Mouse (Mus musculus) adrenal gland (tissue): Measurements from ENCODE around the gene Apeh.
"Not testable (repeated sequence)": the region's sequence is repeated elsewhere in the genome, so short reads cannot be mapped to it uniquely, and the experiment has no call there.

Experiments used
- intact Hi-C: fragments of 180-260 bp; cut with DNase I; formaldehyde crosslinking; loops from one replicate; pipeline ENCODE4 v1.15.1; 2025
- long read RNA-seq, 2 experiments: library from polyadenylated mRNA; unstranded; transcript quantifications; one replicate each; pipeline ENCODE4 v2.0.0; 2020; ENCODE audit warnings: borderline replicate concordance in 1 of 2; ENCODE audit not compliant: insufficient replicate concordance in 1 of 2

The Apeh gene
- long read RNA-seq, experiment 1, transcript Apeh-206 (22 exons, 2,518 nt) = major isoform, 36 of 49 reads
- long read RNA-seq, experiment 1, partial matches to known transcripts = 11 of 49 reads
- long read RNA-seq, experiment 1, other reads (novel, unspliced or antisense) = 1 of 49 reads
- long read RNA-seq, experiment 2, transcript Apeh-206 (22 exons, 2,518 nt) = major isoform, 31 of 44 reads
- long read RNA-seq, experiment 2, partial matches to known transcripts = 12 of 44 reads
- long read RNA-seq, experiment 2, other reads (novel, unspliced or antisense) = 1 of 44 reads

DNA sequence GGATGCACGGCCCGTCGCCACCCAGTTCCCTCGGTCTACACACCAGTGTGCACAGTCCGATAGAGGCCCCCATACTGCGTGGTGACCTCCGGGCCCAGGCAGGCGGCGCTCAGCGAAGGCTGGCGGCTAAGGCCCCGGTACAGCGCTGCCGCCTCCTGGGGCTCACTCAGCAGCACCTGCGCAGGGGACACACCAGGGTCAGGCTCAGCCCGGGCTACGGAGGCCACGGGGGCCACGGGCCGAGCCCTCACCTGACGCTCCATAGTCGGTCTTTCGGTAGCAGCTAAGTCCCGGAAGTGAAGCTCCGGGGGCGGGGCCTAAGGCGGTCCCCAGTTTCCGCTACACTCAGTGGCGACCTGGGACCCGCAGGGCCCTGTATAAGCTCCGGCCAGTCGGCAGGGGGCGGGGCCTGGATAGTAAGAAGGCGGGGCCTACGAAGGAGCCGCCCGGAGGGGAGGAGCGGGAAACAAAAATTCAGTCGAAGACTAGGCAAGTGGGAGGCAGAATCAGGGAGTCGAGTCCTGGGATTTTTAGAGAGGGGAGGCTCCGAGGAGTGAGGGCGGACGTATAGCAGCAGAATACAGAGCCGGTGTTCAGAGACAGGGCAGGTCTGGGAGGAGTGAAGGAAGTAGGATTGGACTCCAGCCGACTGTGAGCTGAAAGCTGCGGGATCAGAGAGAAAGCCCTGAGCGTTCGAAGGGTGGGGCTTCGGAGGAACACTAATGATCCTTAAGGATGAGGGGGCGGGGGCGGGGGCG, at the start of gene Apeh:
TSS of gene Apeh (minus strand) at position 423 of the 758 bp plus-strand sequence.
- intact Hi-C loops = loop anchor here (2.0 kb wide), 1 partner anchor 44 kb away; no protein-coding TSS in a partner anchor

DNA sequence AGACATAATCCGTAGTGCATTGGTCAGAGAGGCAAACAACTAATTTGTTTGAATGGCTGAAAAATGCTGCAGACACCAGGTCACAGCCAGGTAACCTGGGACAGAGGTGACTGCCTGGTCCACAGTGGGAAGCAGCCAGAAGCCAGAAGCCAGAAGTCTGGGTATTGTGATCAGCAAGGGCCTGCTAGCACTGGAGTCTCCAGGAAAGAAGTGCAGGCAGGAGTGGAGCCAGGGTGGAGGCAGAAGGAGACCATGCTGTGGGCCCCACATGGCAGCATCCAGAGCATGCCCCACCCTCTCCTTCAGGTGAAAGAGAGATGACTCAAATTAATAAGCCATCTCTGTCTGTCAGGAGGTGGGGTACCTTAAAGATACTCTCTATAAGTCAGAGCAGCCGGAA, 49.1 kb upstream of the Apeh start:
- intact Hi-C loops = loop anchor here (5.0 kb wide), 1 partner anchor 49 kb away; the partner anchor contains the start of gene Bsn

DNA sequence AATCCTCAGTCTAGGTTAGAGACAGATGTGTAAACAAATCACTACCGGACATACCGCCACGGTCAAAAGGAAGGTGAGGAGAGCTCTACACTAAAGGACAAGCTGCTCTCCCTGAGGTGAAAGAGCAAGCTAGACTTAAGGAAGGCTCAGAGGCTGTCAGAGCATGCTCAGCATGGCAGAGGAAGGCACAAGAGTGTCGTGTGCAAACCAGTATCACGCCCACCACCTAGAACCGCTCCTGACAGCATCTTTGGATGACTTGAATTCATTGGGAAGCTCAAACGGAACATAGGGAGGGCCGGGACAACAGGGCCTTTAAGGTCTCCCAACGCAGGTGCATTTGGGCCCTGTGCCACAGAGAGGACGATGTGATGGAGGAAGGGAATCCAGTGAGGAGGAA, 47.0 kb upstream of the Apeh start:
- intact Hi-C loops = loop anchor here (5.0 kb wide), 1 partner anchor 51 kb away; the partner anchor contains the start of gene Bsn

DNA sequence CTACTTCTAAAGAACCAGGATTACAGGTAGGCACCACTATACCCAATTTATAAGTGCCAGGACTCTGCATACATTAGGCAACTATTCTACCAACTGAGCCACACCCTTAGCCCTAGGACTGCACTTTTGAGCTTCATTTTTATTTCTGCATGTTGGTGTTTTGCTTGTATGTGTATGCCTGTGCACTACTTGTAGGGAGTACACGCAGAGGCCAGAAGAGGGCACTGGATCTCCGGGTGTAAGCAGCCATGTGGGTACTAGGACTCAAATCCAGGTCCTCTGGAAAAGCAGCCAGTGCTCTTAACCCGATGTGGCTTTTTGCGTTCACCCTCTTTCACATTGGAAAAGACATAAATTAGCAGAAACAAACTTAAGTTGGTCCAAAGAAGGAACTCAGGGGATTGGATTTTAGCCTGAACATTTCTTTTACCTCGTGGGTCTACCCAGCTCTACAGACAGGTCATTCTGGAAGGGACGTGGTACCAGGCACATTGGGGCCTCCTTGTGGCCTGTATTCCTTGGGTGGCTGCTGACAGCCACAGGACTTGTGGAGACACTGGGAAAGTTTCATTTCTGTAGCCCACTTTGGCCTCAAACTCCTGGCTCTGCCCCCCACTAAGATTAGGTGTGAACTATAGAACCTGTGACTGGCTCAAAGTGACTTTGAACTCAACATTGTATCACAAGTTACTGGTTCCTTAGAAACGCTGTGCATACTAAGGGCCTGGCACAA, 45.7 kb upstream of the Apeh start:
- intact Hi-C loops = loop anchor here (2.0 to 5.0 kb wide), 2 partner anchors 45 to 52 kb away; partner anchors contain the start of genes Apeh and Bsn

DNA sequence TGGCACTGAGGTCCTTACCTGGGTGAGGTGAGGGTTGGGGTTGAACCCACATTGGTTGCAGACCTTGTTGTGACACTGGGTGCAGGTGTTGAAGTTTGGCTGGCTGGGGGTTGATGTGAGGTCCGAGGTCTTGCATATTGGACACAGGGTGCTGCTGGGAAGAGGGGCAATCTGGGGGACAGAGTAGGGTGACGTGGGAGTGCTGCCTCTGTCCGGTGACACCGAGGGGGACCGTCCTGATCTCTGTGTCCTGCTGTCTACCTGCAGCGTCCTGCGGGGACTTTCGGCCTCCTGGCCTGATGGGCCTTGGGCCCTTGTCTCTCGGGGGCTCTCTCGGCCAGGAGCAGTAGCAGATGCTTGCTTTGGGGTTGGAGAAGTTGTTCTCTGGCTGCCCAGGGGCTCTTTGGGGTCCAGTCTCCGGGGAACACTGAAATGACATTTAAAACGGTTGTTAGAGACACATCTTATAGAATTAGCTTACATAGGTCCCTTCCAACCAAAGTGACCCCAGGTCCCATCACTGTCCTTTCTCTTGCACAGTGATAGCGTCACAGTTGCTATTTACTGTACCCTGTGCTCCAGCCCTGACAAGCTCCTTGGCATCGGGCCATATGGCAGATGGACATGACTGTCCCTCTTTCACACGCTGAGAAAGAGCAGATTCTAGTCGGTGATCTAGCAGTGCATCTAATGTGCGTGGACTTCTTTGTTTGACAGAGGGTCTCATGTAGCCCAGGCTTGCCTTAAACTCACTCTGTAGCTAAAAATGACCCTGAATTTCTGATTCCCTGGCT, 45.0 kb upstream of the Apeh start:
- intact Hi-C loops = loop anchor here (2.0 kb wide), 1 partner anchor 45 kb away; the partner anchor contains the start of gene Apeh

DNA sequence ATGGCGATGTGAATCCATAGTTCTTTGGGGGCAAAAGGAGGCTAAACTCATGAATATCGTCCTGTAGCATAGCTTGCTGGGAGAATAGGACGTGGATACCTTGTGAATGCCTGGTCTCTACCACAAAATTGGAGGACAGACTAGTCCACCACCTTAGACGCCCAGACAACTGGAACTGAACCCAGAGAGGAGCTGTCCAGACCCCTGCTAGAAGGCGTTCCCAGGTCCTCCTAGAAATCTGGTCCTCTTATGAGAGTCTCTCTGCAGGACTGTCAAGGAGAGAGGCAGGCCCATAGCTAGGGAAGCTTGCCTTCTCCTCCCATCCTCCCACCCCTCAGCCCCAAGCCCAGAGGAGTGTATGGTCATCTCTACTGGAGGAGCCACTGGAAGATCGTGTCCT, 43.7 kb upstream of the Apeh start:
- intact Hi-C loops = loop anchor here (2.0 kb wide), 1 partner anchor 43 kb away; the partner anchor contains the start of gene Apeh

DNA sequence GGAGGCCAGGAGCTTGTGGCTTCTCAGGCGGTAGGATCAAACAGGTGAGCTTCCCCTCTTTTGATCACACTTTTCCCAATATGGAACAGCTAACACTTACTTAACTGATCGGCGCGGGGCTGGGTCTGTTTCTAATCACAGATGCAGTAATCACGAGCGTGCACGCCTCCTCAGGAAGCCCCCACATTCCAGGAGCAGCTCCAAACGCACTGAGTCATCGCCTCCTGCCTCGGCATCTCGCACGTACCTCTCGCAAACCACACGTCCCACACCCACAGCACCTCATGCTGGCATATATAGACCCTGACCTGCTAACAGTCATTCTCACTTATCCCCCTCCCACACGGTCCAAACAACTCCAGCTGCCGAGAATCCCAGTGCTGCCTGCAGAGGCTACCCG, 43.1 kb upstream of the Apeh start:
- intact Hi-C loops = no loop called here

DNA sequence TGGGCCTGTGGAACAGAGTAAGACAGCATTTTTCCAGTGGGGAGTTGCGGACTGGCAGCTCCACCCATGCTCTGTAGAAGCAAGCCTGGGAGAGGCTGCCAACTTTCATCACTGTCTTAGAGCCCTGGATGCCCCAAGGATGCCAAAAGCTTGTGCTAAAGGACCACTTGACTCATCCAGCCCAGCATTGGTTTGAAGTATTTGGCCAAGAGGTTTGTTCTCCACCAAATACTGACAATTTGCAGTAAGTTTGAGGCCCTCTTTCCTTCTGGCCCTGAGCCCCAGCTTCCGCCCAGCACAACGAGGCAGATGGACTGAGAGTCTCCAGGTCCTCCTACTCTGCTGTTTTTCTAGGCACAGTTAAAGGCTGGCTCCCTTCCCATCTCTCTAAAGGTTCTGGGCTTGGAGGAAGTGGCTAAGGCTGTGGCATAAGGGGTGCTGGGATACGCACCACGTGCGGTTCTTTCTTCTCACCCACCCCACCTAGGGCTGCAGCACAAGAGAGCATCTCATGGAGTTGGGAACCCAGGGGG, 42.6 kb upstream of the Apeh start:
- intact Hi-C loops = no loop called here

DNA sequence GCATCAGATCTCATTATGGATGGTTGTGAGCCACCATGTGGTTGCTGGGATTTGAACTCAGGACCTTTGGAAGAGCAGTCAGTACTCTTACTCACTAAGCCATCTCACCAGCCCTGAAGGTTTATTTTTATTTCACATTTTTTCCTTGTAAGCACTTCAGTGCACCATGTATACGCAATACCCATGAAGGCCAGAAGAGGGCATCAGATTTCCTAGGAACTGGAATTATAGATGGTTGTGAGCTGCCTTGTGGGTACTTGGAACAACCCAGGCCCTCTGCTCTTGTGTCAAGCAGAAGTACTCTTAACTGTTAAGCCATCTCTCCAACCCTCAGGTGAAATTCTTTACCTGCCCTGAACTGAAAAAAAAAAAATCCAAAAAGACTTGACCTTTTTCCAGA, 41.8 kb upstream of the Apeh start:
- intact Hi-C loops = no loop called here

DNA sequence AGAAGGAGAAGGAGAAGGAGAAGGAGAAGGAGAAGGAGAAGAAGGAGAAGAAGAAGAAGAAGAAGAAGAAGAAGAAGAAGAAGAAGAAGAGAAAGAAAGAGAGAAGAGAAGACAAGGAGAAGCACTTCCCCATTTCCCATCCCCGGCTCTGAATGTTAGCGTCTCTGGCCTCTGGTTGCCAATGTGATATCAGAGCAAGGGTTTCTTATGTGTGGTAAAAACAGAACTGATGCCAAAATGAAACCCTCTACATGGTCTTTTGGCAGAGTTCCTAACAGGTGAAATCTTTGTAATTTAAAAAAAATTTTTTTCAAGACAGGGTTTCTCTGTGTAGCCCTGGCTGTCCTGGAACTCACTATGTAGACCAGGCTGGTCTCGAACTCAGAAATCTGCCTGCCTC, 41.3 kb upstream of the Apeh start:
- intact Hi-C loops = not testable (repeated sequence)

DNA sequence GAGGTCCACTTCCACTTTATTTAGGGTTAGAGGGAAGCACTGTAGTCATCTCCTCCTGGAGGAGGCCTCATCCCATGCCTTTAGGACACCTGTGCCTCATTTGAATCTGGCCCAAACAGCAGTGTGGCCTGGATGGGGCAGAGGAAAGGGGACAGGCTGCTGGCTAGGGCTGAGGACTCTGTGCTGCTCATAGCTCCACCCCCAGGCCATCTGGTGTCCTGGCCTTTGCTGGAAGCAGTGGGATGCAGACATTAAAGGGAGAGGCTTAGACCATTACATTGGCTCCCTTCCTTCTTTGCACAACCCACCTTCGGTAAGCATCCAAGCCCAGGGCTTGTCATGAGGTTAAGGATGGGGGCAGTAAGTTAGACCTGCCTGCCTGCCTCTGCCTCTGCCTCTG, 39.1 kb upstream of the Apeh start:
- intact Hi-C loops = no loop called here

DNA sequence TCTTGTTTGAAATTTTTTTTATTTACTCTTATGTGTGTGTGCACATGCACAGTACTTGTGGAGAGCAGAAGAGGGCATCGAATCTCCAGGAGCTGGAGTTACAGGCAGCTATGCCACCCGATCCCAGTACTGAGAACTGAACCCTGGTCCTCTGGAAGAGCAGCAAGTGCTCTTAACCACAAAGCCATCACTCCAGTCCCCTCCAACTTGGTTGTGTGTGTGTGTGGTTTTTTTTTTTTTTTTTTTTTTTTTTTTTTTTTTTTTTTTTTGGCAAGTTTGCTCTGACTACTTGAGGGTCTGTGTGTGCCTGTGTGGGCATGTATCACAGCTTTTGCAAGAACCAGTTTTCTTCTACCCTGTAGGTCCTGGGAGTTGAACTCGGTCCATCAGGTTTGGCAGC, 38.0 kb upstream of the Apeh start:
- intact Hi-C loops = no loop called here

DNA sequence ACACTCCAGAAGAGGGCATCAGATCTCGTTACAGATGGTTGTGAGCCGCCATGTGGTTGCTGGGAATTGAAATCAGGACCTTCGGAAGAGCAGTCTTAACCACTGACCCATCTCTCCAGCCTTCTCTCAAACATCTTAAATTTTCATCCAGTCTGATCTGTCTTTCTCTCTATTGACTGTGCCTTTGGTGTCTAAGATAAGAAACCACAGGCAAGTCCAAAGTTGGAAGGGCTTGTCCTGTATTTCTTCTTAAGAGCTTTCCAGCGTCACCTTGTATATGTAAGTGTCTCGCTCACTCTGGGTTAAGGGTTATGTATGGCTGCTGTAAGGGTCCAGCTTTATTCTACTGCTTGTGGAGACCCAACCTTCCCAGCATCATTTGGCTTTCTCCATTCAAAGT, 37.1 kb upstream of the Apeh start:
- intact Hi-C loops = no loop called here

DNA sequence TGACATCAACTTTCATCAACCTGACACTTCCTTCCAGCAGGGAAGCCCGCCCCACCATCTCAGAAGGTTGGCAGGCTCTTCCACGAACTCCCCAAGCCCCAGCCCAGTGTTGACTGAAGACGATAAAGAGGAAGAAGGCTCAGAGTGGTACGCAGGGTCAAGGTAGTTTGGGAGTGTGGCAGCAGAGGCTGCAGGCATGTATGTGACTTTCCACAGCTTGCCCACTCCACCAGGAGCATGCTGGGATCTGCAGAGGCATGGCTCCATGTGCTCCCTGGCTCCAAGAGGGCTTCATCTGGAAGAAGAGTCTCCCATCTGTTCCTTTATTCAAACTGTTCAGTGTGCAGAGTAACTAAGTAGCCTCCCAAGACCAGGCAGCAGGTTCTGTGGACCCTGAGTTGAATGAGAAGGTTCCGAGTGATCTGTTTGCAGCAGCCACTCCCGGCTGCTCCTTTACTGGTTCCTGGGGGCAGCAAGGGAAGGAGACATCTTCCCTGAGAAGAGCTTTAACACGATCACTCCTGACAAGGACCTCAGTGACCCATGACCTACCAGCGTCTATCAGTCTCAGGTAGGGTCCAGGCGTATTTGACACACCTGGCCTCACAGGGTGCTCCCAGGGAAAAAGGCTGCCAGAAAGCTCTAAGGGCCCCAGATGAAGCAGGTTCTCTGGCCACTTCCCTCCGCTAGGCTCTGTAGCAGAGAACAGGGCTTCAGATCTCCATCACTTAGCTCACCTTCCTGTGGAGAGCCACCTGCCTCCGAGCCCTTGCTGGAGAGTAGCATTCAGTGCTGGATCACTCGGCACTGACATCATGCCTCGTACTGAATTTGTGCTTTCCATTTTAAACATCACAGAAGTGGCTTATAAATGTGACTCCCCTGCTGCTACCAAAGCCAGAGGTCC, 34.9 kb upstream of the Apeh start:
- intact Hi-C loops = no loop called here

DNA sequence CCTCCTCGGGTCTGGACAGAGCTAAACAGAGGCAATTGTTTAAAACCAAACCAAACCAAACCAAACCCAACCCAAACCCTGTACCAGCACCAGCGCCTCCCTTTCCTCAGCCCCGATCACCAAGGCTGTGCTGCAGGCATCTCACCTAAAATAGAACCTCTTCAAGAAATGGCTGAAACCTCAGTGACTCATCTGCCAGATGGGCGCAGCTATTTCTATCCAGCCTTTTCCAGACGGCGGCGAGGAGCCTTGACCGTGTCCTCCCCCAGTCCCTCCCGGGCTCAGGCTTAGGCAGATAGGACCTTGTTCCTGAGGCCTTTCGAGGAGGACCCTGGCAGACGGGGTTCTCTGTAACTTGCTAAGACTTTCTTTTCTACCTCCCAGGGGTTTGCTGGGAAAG, 33.8 kb upstream of the Apeh start:
- intact Hi-C loops = no loop called here

DNA sequence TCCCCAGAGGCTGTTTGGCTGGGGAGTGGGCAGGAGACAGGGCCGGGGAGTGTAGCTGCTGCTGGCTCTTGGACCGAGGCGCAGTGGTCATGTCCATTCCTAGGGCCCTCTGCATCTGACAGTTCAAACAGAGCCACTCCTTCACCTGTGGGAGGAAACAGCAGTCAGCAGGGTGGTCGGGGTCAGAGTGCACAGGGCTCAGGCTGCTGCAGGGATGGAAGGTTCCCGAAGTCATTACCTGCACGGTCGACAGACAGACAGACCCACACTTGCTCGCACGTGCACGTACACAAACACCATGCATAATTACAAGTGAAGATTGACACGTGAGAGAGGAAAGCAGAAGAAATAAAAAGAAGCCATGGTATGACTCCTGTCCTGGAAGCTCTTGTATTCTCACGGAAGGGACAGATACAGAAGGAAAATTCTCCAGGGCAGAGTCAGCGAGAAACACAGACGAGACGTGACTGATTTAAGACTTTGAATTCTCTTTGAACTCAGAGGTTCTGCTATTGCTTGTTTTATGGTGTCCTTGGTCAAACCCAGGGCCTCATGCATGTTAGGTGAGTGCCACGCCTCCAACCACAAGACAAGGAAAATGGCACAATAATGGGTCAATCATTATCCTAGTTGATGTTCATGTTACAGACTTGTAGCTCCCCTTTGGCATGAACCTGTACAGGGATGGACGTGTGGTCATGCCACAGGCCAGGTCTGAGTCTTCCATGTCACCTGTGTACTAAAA, 32.2 kb upstream of the Apeh start:
- intact Hi-C loops = no loop called here

DNA sequence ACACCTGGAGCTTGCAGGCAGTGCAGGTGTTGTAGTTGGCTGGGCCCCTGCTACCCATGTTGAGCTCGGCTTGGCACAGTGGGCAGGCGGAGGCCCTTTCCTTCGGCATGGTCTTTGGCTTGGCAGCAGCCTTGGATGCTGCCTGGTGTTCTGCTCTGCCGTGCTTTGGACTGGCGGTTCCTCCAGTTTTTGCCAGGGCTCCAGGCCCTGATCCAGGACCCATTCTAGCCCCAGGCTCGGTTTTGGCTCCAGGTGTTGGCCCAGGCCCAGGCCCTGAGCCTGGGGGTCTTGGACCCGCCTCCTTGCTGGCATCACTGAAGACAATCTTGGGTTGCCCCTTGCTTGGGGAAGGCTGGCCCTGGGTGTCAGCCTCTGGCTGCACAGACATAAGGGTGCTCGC, 31.3 kb upstream of the Apeh start:
- intact Hi-C loops = no loop called here

DNA sequence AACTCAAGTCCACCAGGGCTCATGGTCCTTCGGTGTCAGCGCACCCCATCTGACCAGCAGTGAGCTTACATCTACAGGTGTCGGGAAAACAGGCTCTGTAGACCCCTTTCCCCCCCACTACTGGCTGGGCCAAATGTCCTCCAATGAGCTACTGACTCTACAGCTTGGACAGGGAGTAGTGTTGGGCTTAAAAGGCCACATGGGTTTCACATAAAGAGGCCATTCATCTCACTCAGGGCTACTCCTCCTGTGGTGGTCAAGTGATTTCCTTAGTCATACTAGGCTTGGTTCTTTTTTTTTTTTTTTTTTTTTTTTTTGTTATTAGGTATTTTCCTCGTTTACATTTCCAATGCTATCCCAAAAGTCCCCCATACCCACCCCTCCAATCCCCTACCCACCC, 29.5 kb upstream of the Apeh start:
- intact Hi-C loops = no loop called here
